Mouse (Mus musculus) stomach, embryonic 14.5 days (tissue): Measurements from ENCODE around the gene Syt2. TPM values are rescaled to one million over a fixed set of nuclear protein-coding genes. Genes with fewer than 3 reads are reported as not detected.

Experiments used
- ATAC-seq: fragments of 200-750 bp; cut with Nextera tagmentation; 2 replicates; pipeline ENCODE4 v1.8.0; 2017; ENCODE audit warnings: low read depth, moderate TSS enrichment; ENCODE audit not compliant: insufficient number of reproducible peaks, insufficient read depth, low FRiP score
- H3K27ac ChIP-seq: fragments of 300-500 bp; sonication (generic); 2 replicates; pipeline ENCODE4 v1.5.1; 2014; ENCODE audit warnings: mild to moderate bottlenecking, low read length, moderate library complexity, mixed read lengths
- H3K27me3 ChIP-seq: fragments of 300-500 bp; sonication (generic); 2 replicates; pipeline ENCODE4 v1.6.1; 2014; ENCODE audit warnings: low read length, control low read depth, mixed read lengths; ENCODE audit not compliant: control insufficient read depth, insufficient read depth
- H3K36me3 ChIP-seq: fragments of 300-500 bp; sonication (generic); 2 replicates; pipeline ENCODE4 v1.6.1; 2014; ENCODE audit warnings: mild to moderate bottlenecking, control low read depth, low read length, moderate library complexity, mixed read lengths; ENCODE audit not compliant: control insufficient read depth, insufficient read depth
- H3K4me1 ChIP-seq: fragments of 300-500 bp; sonication (generic); 2 replicates; pipeline ENCODE4 v1.6.1; 2014; ENCODE audit warnings: low read length, control low read depth, mixed read lengths; ENCODE audit not compliant: control insufficient read depth, insufficient read depth
- H3K4me2 ChIP-seq: fragments of 300-500 bp; sonication (generic); replicated peaks from 2 replicates; pipeline ENCODE4 v1.6.1; 2014; ENCODE audit warnings: low read depth, low read length, control low read depth
- H3K4me3 ChIP-seq: fragments of 300-500 bp; sonication (generic); 2 replicates; pipeline ENCODE4 v1.5.1; 2014; ENCODE audit warnings: low read depth, low read length, control low read depth
- H3K9ac ChIP-seq: fragments of 300-500 bp; sonication (generic); replicated peaks from 2 replicates; pipeline ENCODE4 v1.6.1; 2014; ENCODE audit warnings: low read depth, mild to moderate bottlenecking, control low read depth, low read length, moderate library complexity, mixed read lengths
- H3K9me3 ChIP-seq: fragments of 300-500 bp; sonication (generic); 2 replicates; pipeline ENCODE4 v1.6.1; 2016; ENCODE audit warnings: low read depth, low read length, control low read depth; ENCODE audit not compliant: control insufficient read depth
- WGBS: fragments of 180-500 bp; shearing (Covaris S2); extraction: QIAGEN DNeasy Blood & Tissue Kit; methylation state at CpG from one replicate; pipeline ENCODE4 v1.1.7; 2014; 5-methylcytosine and 5-hydroxymethylcytosine counted together
- polyA plus RNA-seq: library from polyadenylated mRNA; unstranded; fragments of >200 nt; fragmentation: Nextera tagmentation; extraction: Ambion mirVana; gene quantifications from 2 replicates; pipeline ENCODE4 v1.2.1, GENCODE M21; 2014

Gene Syt2
- polyA plus RNA-seq, 1 experiment from 2014 or later, result 3.4 TPM

DNA sequence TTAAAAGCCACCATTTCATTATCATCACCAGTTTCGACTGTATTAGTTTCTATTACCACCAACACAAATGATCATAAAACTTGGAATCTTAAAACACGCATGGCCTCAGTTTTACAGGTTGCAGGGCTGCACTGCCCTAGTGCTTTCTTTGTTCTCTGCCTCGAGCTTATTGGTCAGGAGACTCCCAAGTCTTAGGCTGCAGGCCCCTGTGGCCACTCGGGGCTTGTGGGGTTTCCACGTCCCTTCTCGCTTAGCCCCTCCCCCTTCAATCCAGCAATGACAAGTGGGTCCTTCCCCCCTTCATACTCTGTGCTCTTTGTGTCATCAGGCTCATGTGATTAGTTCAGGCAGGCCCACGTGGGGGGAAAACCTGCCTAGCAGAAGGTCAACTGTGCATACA, 141.6 kb downstream of the Syt2 start:
- no peak overlapping the region for H3K4me3 ChIP-seq
- no peaks in the 10 kb centered on the region for H3K27me3 ChIP-seq
- WGBS, result 50% methylated on average over 7 of the region's 7 CpGs
- H3K27ac ChIP-seq, result no peak overlapping the region
- no peaks in the 10 kb centered on the region for H3K9me3 ChIP-seq
- H3K4me1 ChIP-seq, result 0 out of 2 replicates have a peak, but pooled peaks cover 4% of the 10 kb centered on the region
- no peak overlapping the region for H3K9ac ChIP-seq
- ATAC-seq, result no peak
- no peak overlapping the region for H3K4me2 ChIP-seq
- no peaks in the 10 kb centered on the region for H3K36me3 ChIP-seq

DNA sequence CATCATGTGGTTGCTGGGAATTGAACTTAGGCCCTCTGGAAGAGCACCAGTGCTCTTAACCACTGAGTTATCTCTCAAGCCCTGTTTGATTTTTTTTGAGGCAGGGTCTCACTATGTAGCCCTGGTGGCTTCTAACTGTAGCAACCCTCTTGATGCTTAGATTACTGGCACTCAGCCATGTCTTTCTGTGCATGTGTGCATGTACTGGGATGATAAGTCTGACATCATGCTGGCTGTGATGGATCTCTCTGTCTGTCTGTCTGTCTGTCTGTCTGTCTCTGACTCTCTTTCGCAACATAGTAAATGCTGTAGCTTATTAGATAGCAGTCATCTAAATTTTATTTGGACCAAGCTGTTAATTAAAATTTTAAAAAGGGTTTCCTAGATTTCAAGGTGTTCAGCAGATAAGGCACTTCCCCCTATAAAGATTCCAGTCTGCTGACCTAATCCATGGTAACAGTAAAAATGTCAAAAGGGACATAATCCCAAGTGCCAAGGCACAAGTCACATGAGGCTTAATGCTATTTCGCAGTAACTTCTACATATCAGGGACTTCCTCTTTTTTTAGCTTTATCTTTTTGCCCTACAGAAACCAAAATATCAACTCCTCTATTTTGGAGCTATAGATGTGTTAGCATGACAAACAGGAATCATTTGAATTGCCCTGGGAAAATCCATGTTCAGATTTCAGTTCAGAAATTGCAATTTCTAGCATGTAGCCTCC, 144.4 kb downstream of the Syt2 start:
- Histone ChIP-seq H3K4me2 (no peak overlapping the region), H3K9ac (no peak overlapping the region), H3K36me3 (no peaks in the 10 kb centered on the region), H3K4me3 (no peak overlapping the region), H3K4me1 (0 out of 2 replicates have a peak, but pooled peaks cover 4% of the 10 kb centered on the region), H3K27ac (no peak overlapping the region), H3K27me3 (no peaks in the 10 kb centered on the region), H3K9me3 (no peaks in the 10 kb centered on the region)
- WGBS, result 89% methylated on average over 2 of the region's 2 CpGs
- no peak for ATAC-seq

- Histone ChIP-seq H3K27me3 (no peaks in the 10 kb centered on the region), H3K4me1 (0 out of 2 replicates have a peak, but pooled peaks cover under 1% of the 10 kb centered on the region), H3K4me3 (no peak overlapping the region), H3K4me2 (no peak overlapping the region), H3K36me3 (no peaks in the 10 kb centered on the region), H3K27ac (no peak overlapping the region), H3K9me3 (no peaks in the 10 kb centered on the region), H3K9ac (no peak overlapping the region)
- ATAC-seq, result no peak
Observed at GRCm38 (mm10) chr1:134791456-134791855, 145.0 kb downstream of the Syt2 start.

DNA sequence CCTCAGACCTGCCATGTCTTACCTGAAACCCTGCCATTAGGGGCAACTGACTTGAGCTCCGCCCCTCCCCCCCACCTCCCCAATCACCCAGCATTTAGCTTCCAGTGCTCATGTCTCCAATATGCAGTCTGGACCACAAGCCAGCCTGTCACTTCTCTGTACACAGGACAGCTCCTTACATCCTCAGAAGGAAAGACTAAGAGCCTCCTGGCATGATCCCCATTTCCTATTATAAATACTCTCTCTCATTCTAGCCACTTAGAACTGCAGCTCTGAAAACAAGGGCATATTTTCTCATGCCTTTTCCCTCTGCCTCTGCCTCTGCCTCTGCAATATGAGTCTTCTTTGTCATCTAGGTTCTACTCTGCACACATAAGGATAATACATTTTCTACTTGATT, 149.6 kb downstream of the Syt2 start:
- Histone ChIP-seq H3K4me1 (peaks cover 8% of the 10 kb centered on the region; the same call in 1 of the 2 replicates), H3K4me3 (no peak overlapping the region), H3K27me3 (no peaks in the 10 kb centered on the region), H3K9me3 (no peaks in the 10 kb centered on the region), H3K4me2 (no peak overlapping the region), H3K27ac (no peak overlapping the region), H3K36me3 (no peaks in the 10 kb centered on the region), H3K9ac (no peak overlapping the region)
- 80% methylated on average over 1 of the region's 1 CpGs for WGBS
- no peak for ATAC-seq

DNA sequence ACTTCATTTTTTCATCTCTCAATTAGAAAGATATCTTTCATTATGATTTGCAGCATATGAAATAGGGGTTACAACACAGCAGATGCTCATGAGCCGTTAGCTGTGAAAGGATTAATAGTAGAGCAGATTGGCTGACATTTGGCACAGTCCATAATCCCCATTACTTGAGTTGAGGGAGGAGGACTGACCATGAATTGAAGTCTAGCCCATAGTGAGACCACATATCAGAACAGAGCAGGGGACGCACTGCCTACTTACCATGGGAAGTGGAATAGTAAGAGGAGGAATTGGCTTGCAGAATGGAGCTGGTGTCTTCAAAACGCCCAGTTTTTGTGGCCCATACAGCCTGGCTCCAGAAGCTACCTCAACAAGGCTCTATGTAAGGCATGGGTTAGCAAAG, 150.1 kb downstream of the Syt2 start:
- no peak overlapping the region for H3K27ac ChIP-seq
- peaks cover 8% of the 10 kb centered on the region; the same call in 1 of the 2 replicates for H3K4me1 ChIP-seq
- H3K27me3 ChIP-seq, result no peaks in the 10 kb centered on the region
- 70% methylated on average over 3 of the region's 3 CpGs for WGBS
- H3K4me2 ChIP-seq, result no peak overlapping the region
- H3K4me3 ChIP-seq, result no peak overlapping the region
- no peak overlapping the region for H3K9ac ChIP-seq
- ATAC-seq, result no peak
- no peaks in the 10 kb centered on the region for H3K36me3 ChIP-seq
- H3K9me3 ChIP-seq, result no peaks in the 10 kb centered on the region

- Histone ChIP-seq H3K36me3 (no peaks in the 10 kb centered on the region), H3K27ac (peak overlapping the region; percentile 97), H3K4me3 (peak overlapping the region; percentile 39), H3K9me3 (no peaks in the 10 kb centered on the region), H3K4me2 (peak overlapping the region; percentile 49), H3K27me3 (no peaks in the 10 kb centered on the region), H3K4me1 (peaks cover 34% of the 10 kb centered on the region), H3K9ac (peak overlapping the region; percentile 39; the same call in 1 of the 2 replicates)
- ATAC-seq, result no peak
- WGBS, result 78% methylated on average over 7 of the region's 7 CpGs
Observed at GRCm38 (mm10) chr1:134801758-134802157, 155.3 kb downstream of the Syt2 start.

- H3K9me3 ChIP-seq, result no peaks in the 10 kb centered on the region
- peaks cover 34% of the 10 kb centered on the region for H3K4me1 ChIP-seq
- H3K27ac ChIP-seq, result peak overlapping the region; percentile 97
- 29% methylated on average over 16 of the region's 16 CpGs for WGBS
- no peaks in the 10 kb centered on the region for H3K27me3 ChIP-seq
- ATAC-seq, result peak; percentile 50; the same call in 1 of the 2 replicates
- peak overlapping the region; percentile 39 for H3K4me3 ChIP-seq
- peak overlapping the region; percentile 49 for H3K4me2 ChIP-seq
- H3K36me3 ChIP-seq, result no peaks in the 10 kb centered on the region
- H3K9ac ChIP-seq, result peak overlapping the region; percentile 39
Observed at GRCm38 (mm10) chr1:134803286-134804117, 157.0 kb downstream of the Syt2 start.

DNA sequence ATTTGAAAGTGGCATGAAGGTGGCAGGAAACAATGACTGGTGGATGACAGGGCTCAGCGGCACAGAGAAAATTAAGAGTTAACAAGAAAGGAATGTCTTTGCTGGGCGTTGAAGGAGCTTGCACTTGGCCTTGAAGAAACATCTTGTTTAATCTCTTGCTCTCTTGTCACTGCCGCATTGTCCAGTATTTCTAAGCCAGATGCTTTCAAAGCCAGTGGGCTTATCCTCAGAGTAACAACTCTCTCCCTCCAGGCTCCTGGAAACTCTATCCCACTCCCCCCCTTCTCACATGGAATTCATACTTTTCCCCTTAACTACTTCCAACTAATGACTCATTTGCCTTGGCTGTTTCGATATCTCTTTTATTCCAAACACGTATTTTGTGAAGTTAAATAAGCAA, 157.9 kb downstream of the Syt2 start:
- Histone ChIP-seq H3K4me2 (peak overlapping the region; percentile 49; the same call in 1 of the 2 replicates), H3K4me1 (peaks cover 34% of the 10 kb centered on the region), H3K27me3 (no peaks in the 10 kb centered on the region), H3K36me3 (no peaks in the 10 kb centered on the region), H3K27ac (peak overlapping the region; percentile 97), H3K9me3 (no peaks in the 10 kb centered on the region), H3K4me3 (no peak overlapping the region), H3K9ac (no peak overlapping the region)
- 34% methylated on average over 5 of the region's 5 CpGs for WGBS
- no peak for ATAC-seq
